Mouse (Mus musculus) olfactory bulb, adult 2 months (tissue): ENCODE measurements at regions not wholly inside any gene's neighbourhood (a gene's known extent, or its start where the extent isn't known, plus 50 kb on each side); places are given as distances from the start of the nearest gene placed in this dataset.

Source experiments
- H3K27ac ChIP-seq: fragments of 200-500 bp; 2 replicates; pipeline ENCODE4 v1.5.1; 2012; ENCODE audit warnings: low read depth, low read length; ENCODE audit not compliant: insufficient read depth
- H3K4me1 ChIP-seq: fragments of 200-500 bp; 2 replicates; pipeline ENCODE4 v1.6.1; 2012; ENCODE audit warnings: low read length; ENCODE audit not compliant: control insufficient read depth, insufficient read depth
- H3K4me3 ChIP-seq: fragments of 200-500 bp; 2 replicates; pipeline ENCODE4 v1.5.1; 2012; ENCODE audit warnings: mild to moderate bottlenecking, low read depth, low read length, moderate library complexity; ENCODE audit not compliant: insufficient read depth
- CTCF ChIP-seq: fragments of 200-500 bp; IDR thresholded peaks from 2 replicates; pipeline ENCODE4 v1.5.1; 2012; ENCODE audit warnings: low read depth, mild to moderate bottlenecking, low read length, moderate library complexity; ENCODE audit not compliant: insufficient read depth
- POLR2A ChIP-seq: fragments of 200-500 bp; IDR thresholded peaks from 2 replicates; pipeline ENCODE4 v1.6.1; 2012; ENCODE audit warnings: mild to moderate bottlenecking, low read depth, low read length, moderate library complexity; ENCODE audit not compliant: insufficient read depth
- WGBS: fragments of 180-500 bp; shearing (Covaris S2); methylation state at CpG from one replicate; pipeline ENCODE4 v1.1.7; 2018; 5-methylcytosine and 5-hydroxymethylcytosine counted together

DNA sequence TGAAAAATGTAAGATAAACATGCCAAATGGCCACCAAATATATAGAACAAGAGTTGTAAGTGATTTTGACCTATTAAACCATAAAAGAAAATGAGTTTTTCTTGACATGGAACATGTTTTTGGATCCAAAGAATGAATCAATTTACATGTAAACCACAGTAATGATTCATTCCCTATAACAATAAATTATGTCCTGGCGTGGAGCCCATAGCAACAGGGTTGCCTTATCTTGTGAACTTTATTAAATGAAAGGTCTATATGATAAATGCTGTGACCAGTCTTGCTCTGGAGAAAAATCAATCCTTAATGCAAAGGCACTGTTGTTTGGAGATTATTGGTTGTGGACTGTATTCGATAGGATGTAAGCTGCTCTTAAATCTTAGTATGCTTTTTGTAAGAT, 538.0 kb upstream of the N6amt1 start:
- TF ChIP-seq CTCF, result no peak
- TF ChIP-seq POLR2A, result no peak
- Histone ChIP-seq H3K4me3 (no peak overlapping the region), H3K27ac (no peak overlapping the region), H3K4me1 (no peaks in the 10 kb centered on the region)
- WGBS, result 81% methylated on average over 2 of the region's 2 CpGs

DNA sequence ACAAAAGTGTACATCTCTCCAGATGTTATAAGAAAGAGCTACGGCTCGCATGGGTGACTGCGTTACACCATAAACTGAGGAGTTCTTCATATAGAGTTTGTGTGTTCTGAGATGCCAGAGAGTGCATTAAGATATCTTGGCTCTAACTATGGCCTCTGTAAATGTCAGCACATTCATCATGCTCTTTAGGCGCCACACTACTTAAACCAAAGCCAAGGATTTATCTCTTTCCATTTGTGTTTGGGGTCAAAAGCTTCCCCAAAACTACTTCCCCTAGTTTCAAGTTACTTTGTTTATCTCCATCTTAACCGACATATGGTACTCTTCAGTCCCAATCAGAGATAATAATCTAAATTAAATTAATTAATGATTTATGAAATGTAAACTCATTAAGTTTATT, 541.3 kb upstream of the N6amt1 start:
- H3K4me3 ChIP-seq, result no peak overlapping the region
- TF ChIP-seq CTCF (no peak), POLR2A (no peak)
- H3K4me1 ChIP-seq, result no peaks in the 10 kb centered on the region
- WGBS, result 93% methylated on average over 5 of the region's 5 CpGs
- H3K27ac ChIP-seq, result no peak overlapping the region

DNA sequence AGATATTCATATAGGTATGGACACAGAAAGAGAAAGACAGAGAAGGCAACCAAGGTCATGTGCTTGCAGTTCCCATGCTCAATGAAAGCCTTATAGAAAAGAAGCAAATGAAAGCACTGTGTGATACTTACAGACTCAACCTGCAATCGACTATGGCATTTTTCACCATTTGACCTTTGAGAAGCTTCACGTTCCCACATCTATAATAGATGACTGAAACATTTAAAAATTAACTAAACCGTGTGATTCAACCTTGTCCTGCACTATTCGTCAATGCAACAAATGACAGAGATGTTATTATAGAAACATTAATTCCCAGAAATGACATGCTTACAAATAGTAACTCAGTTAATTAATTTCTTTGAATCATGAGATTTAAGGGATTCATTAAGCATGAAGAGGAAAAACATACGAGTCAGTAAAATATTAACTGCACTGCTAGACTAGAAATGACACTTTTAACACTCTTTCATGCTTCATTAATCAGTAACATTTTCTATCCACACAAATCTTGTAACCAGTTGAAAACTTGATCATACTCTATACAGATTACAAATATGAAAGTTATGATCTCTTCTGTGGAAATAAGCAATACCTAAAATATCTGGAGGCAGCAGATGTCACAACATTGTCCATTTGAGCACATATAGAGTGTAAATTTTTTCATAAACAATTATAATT, 545.2 kb upstream of the N6amt1 start:
- WGBS, result 83% methylated on average over 5 of the region's 5 CpGs
- H3K27ac ChIP-seq, result no peak overlapping the region
- no peak overlapping the region for H3K4me3 ChIP-seq
- TF ChIP-seq POLR2A (no peak), CTCF (no peak)
- no peaks in the 10 kb centered on the region for H3K4me1 ChIP-seq

DNA sequence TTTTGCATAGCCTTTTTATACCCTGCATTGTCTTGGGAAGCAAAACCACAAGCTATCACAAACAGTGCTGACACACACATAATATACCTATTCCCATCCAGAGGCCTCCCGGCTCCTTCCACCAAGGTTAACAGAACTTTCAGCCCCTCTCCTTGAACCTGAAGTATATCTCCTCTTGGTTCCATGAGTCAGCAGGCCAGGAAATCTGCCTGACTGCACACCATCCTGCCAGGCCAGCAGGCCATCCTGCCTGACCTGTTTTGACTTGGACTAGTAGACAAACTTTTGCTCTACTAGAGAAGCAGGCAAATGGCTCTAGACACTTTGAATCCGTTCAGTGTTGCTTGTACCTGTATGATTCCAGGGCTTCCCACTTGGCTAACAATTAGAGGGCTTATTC, 547.6 kb upstream of the N6amt1 start:
- Histone ChIP-seq H3K4me1 (no peaks in the 10 kb centered on the region), H3K4me3 (no peak overlapping the region), H3K27ac (no peak overlapping the region)
- WGBS, result 90% methylated on average over 2 of the region's 2 CpGs
- no peak for TF ChIP-seq CTCF
- no peak for TF ChIP-seq POLR2A

DNA sequence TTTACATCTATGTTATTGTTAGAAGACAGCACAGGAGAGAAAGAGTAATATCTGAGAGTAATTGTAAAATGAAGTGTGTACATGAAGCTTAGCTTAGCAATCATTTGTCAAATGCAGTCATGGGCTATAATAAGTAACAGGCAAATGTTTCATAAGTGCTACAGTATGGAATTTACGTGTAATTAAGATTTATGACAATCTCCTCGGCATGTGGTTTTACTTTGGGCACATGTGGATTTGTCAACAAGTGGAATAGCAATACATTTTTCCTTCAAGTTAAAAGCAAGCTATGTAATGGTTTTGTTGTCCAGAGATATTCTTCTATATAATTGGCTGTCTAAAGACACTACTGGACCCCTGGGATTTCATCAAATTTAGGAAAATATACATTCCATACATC, 577.9 kb upstream of the N6amt1 start:
- H3K27ac ChIP-seq, result no peak overlapping the region
- no peak overlapping the region for H3K4me3 ChIP-seq
- H3K4me1 ChIP-seq, result no peaks in the 10 kb centered on the region
- 89% methylated on average over 2 of the region's 2 CpGs for WGBS
- no peak for TF ChIP-seq CTCF
- TF ChIP-seq POLR2A, result no peak

DNA sequence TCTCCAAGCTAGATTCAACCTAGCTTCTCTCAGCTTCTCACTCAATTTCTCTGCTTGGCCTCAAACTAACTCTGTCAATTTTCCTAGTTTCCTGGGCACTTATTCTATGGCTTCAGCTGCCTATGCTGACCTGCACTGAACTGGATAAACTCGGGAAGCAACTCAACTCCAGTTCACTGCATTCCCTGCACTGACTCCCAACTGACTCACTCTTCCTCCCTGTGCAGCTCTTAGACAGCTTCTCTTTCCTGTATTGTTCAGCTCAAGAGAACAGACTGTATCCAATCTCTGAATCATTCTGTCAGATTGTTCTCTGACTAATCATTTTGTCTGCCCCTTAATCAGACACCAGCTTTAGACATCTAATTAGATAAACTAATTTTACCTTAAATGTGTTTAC, 581.4 kb upstream of the N6amt1 start:
- TF ChIP-seq CTCF, result no peak
- no peak for TF ChIP-seq POLR2A
- H3K4me1 ChIP-seq, result no peaks in the 10 kb centered on the region
- WGBS, result 32% methylated on average over 1 of the region's 1 CpGs
- no peak overlapping the region for H3K27ac ChIP-seq
- H3K4me3 ChIP-seq, result no peak overlapping the region

DNA sequence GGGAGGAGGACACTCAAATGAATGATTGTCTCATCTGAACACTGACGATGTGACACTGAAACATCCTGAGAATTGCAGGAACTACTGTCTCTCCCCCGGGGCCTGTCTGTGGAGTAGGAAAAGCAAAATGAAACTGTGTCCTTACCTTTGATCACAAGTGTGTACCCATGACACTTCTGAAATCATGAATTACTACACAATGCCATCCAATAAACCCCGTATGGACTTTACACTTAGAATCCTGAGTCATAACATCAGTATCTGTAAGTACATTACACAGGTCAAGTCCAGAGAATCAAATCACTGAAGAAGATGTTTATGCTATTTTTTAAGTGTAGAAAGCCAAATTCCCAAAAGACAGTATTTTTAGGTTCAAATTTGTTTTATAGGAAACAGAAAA, 585.1 kb upstream of the N6amt1 start:
- WGBS, result 93% methylated on average over 3 of the region's 3 CpGs
- no peak overlapping the region for H3K27ac ChIP-seq
- no peak overlapping the region for H3K4me3 ChIP-seq
- H3K4me1 ChIP-seq, result no peaks in the 10 kb centered on the region
- TF ChIP-seq POLR2A (no peak), CTCF (no peak)

DNA sequence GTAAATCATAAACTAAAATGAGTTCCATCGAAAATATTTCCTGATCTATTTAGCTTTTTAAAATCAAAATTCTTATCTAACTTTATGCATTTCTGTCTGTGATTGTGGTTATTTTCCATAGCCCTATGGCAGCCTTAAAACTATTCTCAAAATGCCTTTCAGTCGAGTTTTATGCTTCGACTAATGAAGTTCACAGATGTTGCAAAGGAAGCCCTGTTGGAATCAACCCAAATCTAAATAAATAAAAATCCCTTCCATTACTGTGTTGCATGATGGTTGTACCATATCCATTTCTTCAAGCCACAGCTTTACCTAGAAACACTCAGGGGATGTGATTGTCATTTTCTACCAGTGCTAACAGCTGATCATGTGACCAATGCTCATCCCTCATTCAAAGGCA, 585.6 kb upstream of the N6amt1 start:
- WGBS, result 85% methylated on average over 3 of the region's 3 CpGs
- Histone ChIP-seq H3K4me3 (no peak overlapping the region), H3K4me1 (no peaks in the 10 kb centered on the region), H3K27ac (no peak overlapping the region)
- TF ChIP-seq POLR2A, result no peak
- no peak for TF ChIP-seq CTCF

DNA sequence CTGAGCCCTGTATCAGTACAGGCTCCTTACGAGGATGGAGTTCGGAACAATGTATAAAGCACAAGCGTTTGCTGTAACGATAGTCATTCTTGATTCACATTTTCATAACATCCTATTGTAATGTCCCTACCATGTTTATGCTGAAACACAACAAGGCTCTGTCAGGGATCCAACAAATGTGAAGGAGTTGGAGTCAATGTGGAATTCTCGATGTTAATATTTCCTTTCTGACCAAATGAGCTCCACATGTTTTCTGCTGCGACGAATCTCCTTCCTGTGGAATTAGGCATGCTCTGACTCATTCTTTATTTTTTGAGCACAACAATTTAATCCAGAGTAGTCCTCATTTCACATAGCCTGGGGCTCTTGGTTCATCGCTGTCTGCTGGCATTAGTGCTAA, 588.0 kb upstream of the N6amt1 start:
- WGBS, result 81% methylated on average over 8 of the region's 8 CpGs
- TF ChIP-seq POLR2A, result no peak
- Histone ChIP-seq H3K4me3 (no peak overlapping the region), H3K27ac (no peak overlapping the region), H3K4me1 (no peaks in the 10 kb centered on the region)

DNA sequence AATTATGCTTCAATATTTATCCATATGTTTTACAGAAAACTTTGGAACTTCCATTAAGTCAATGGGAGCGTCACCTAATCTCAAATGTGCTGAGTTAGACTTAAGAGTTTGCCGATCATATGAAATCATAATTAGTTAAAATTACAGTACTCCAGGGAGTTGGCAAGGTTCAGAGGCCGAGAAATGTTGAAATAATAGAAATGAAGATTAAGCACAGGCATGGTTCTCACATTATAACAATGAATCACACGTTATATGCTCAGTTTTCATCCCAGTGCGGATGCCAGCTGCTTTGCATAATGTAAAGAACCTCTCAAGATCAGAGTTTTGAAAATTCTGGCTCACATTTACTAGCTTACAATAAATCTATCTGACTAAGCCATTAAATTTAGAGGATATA, 612.7 kb upstream of the N6amt1 start:
- Histone ChIP-seq H3K4me3 (no peak overlapping the region), H3K27ac (no peak overlapping the region), H3K4me1 (no peaks in the 10 kb centered on the region)
- TF ChIP-seq POLR2A (no peak), CTCF (no peak)
- WGBS, result 68% methylated on average over 5 of the region's 5 CpGs
